Mouse (Mus musculus) 3134 (cell line): ENCODE results near the gene Slc25a47.
A peak's percentile ranks its signal among the peaks of the same experiment; 100 is the strongest.

Experiments used
- DNase-seq: peaks from one replicate; pipeline ENCODE4 v3.0.0-alpha.2; 2011; ENCODE audit warnings: low spot score; ENCODE audit not compliant: insufficient read length; ENCODE audit errors: extremely low read depth

The Slc25a47 gene

DNA sequence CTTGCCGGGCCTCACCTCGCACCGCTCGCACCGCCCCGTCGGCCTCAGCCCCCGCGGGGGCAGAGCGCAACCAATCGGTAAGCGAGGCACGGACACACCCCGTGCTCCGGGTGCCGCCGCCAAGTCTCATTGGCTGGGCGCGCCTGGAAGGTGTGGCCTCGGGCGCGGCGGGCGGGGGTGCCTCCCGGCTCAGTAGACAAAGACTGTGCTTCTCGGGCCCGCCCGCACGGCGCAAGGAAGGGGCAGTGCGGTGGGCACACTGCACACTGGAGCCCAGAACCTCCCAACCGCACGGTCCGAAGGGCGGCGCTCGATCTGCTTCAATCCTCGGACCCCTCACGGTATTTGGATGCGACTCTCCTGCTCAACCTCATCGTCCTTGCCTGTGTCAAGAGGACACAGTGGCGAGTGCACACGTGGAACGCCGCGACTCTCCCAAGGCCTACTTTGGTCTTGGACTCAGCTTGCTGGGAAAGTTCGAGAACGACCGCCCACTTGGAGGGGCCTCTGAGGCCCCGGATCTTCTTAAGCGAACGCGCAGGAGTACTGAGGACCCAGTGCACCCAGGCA lies at the start of gene Slc25a47, which contains the start of gene Slc25a29:
TSS of gene Slc25a47 (plus strand) at position 207 of the 570 bp plus-strand sequence.
TSS of gene Slc25a29 (minus strand) at position 44 of the 570 bp plus-strand sequence.
- peak; percentile 97 for DNase-seq

DNA sequence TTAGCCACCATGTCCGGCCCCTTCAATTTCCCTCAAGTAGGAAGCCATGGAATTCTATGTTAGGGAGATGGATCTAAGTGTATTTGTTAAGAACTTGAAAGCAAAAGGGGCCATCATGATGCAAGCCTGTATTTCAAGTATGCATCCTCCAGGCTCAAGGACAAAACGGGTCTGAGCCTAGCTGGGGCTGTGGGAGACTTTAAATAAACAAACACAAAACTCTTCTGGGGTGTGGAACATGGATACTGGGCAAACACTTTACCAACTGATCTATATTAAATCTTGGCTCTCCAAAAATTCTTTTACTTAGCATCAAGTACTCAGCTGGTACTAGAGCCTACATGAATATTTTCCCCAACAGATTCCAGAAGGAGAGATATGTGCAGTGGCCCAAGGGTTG lies 48.5 kb upstream of the Slc25a47 start:
- no peak for DNase-seq

DNA sequence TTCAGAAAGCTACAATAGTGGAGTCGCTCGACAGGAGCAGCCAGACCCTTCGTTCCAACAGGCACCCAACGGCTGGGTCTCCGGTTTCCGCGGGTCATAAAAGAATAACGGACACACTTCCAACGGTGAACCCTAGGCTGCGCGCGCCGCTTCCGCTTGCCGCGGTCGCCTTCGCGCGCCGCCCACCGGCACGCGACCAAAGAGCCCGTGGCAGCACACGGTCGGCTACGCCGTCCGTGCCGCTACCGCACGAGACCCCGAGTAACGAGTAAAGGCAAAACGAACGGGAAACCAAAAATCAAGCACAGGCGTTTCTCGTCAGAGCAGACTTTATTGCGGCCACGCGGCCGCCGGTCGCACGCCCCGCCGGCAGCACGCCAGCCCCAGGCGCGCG lies 43.7 kb upstream of the Slc25a47 start:
- peak; percentile 79 for DNase-seq

DNA sequence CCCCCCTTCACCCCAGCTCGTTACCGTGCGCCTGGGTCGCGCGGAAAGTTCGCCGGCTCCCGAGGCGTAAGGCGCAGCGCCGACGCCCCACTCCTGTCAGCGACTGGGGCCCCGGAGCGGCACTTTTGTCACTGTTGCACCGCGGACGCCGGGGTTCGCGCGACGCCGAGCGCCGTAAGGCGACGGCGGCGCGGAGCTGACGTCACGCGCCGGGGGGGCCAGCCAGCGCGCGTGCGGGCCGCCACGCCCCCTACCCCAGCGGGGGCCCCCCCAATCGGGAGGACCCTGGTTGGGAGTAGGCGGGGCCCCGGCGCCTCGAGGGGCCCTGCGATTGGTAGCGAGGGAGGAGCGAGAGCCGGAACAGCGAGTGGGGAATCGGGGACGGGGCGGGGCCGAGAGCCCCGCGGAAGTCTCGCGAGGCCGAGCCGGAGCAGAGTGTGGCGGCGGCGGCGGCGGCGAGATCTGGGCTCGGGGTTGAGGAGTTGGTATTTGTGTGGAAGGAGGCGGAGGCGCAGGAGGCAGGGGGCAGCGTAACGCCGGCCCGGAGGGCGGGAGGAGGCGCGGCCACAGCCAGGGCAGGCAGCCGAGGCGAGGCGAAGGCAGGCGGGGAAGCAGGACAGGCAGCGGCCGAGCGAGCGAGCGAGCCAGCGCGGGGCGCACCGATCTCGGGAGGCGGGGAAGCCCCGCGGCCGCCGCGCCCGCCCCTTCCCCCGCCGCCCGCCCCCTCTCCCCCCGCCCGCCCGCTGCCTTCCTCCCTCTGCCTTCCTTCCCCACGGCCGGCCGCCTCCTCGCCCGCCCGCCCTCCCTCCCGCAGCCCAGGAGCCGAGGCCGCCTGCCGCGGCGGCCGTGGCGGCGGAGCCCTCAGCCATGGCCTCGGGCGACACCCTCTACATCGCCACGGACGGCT lies 43.0 kb upstream of the Slc25a47 start, which contains the start of gene Yy1:
TSS of gene Yy1 (plus strand) at position 428 of the 907 bp plus-strand sequence.
- peak; percentile 97 for DNase-seq

DNA sequence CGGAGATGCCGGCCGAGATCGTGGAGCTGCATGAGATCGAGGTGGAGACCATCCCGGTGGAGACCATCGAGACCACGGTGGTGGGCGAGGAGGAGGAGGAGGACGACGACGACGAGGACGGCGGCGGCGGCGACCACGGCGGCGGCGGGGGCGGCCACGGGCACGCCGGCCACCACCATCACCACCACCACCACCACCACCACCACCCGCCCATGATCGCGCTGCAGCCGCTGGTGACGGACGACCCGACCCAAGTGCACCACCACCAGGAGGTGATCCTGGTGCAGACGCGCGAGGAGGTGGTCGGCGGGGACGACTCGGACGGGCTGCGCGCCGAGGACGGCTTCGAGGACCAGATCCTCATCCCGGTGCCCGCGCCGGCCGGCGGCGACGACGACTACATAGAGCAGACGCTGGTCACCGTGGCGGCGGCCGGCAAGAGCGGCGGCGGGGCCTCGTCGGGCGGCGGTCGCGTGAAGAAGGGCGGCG lies 42.3 kb upstream of the Slc25a47 start:
- peak; percentile 19 for DNase-seq

DNA sequence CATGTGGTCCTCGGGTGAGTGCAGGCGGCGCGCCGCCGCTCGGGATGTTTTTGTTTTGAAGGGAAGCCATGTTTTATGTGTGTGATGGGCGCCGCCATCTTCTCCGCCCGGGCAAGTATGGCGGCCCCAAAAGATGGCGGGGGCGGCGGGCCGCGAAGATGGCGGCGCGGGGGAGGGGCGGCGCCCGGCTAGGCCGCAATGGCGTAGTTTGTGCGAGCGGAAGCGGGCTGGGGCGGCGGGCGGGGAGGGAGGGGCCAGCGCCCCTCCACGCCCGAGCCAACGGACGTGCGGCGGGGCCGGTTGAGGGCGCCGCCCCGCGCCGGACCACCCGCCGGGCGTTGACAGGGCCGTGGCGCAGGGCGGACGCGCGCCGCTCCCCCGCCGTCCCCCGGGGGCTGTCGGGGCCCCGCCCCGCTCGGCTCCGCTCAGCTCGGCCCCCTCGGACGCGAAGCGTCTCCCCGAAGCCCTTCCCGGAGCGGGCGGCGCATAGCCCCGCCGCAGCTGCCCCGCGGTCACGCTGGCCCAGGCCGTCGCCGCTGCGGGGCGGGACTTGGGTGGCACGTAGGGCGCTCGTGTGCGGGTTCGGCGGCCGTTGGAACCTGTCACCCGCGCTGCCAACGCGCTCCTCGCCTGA lies 41.7 kb upstream of the Slc25a47 start:
- DNase-seq: peak; percentile 85

DNA sequence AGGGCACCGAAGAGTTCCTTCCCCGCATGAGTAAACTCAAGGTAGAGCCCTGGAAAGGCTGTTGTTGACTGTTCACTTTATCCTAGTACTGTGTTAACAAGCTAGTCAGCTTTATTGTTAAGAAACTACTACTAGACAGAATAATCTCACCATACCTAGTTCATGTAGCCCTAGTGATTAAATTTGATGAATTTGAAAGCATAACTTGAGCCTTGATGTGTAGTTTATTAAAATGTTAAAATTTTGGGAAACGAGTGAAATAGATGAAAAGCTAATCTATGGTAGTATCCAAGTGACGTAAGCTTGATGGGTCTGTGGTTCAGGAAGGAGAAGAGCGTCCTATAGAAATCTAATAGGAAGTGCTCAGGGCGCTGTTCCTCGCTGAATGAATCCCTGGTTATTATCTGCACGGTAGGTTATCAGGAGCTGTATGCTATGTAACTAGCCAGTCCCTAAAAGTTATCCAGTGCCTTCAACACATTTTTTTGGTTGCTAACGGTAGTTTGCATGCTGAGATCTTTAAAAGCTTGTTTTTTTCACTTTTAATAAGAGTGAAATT lies 40.8 kb upstream of the Slc25a47 start:
- DNase-seq: no peak

DNA sequence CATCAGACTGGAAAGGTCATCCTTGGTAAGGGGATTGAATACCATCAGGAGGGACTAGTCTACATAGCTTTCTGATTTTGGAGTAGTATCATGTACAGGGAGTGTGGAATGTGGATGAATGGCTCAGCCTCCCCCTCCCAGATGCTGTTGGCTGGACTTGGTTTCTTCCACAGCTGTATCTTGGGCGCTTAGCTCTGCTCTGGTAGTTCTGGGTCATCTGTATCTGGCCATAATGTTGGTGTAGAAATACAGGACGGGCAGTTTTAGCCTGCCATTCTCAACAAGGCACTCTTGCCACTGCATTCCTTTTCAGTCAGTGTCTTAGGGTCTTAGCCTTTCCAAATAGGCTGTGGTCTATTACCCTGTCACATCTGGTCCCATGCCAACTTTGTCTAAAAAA lies 34.2 kb upstream of the Slc25a47 start:
- DNase-seq: no peak

DNA sequence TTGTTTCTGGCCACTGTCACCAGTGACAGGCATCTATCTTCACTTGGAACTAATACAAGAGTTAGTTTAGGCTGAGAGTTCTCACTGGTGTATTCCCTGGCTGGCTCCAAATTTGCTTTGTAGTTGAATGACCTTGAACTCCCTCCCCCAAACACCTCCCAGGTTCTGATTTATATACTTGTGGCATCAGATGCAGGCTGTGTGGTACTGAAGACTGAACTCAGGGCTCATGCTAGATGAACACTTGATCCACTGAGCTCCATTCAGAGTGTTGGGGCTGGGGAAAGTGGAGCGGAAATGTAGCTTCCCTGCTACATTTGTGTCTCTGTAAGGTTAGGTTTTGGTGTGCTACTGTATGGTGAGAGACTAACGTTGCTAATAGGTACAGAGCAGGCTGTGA lies 31.5 kb upstream of the Slc25a47 start:
- DNase-seq: no peak

DNA sequence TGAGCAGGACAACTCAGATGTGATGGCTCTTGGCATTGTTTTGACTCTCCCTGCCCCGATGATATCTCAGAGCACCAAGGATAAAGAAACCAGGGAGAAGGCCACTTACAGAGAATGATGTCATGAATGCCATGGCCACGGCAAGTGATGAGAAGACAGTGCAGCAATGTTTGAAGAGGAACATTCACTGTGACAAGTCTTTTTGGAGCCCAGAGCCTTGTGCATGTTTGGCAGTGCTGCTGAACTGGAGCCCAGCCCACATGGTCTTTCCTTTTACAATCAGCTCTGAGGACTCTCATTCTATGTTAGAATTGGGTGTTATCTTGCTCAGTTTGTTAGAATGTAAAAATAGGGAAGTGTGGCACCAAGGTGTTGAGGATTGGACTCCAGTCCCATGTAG lies 27.4 kb upstream of the Slc25a47 start:
- DNase-seq: no peak

DNA sequence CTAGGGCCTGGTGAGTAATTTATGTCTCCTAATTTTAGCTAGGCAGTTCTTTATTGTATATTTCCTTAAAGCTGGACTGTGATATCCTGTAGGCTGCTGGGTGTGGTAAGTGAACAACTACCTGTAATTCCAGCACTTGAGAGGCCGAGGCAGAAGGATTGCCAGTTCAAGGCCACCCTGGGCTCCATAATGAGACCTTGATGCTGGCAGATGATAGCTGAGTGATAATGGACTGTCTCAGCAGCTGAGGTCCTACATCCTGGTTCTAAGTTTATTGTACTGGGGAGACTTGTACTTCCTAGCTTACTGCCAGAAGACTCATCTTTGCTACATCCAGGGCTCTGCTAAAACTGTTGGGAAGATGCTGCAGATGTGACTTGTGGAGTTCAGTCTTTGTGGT lies 26.1 kb upstream of the Slc25a47 start:
- DNase-seq: no peak

DNA sequence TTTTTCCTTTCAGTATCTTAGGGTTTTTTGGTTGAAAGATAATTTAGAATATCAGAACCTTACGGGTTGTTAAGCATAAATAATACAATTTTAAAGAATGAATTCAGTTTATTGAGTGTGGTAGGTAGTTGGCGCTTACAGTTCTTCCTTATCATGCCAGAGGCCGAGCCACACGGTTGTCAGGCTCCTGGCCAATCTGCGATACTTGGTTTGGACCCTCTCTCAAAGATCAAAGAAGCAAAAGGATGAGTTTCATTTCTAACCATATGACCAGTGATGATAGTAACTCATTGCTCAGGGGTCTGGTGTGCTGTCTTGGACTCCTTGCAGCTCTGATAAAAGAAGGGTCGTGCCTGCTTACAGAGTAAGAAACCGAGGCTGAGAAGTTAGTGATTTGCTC lies 25.5 kb upstream of the Slc25a47 start:
- DNase-seq: no peak

DNA sequence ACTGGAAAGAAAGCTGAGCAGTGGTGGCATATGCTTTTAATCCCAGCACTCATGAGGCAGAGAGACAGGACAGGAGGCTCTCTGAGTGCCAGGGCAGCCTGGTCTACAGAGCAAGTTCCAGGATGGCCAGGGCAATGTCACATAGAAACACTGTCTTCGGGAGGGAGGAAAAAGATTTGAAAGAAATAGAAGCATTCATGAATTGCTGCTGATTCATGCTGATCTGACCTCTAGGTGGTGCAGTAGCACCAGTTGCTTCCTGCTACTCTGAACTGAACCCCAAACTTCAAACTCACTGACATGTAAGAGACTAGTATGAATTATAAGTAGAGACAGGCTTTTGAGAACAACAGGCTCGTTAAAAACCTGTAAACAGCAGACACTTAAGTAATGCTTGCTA lies 24.7 kb upstream of the Slc25a47 start:
- no peak for DNase-seq

DNA sequence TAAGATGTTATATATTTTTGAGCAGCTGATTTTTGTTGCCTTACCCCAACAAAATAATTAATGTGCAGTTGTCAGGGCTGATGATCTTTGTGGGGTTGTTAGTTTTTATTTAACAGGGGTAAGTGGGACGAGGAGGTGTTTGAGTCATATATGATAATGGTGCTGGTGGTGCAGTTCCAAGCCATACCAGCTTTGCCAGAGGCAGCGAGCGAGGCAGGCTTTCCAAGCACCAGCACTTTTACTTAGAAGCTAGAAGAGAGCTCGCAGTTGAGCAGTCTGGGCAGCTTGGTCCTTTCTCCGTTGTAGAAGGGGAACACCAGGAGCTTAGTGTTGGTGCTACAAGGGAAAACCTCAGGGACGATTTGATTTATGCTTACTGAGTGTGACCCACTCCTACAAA lies 23.4 kb upstream of the Slc25a47 start:
- DNase-seq: no peak

DNA sequence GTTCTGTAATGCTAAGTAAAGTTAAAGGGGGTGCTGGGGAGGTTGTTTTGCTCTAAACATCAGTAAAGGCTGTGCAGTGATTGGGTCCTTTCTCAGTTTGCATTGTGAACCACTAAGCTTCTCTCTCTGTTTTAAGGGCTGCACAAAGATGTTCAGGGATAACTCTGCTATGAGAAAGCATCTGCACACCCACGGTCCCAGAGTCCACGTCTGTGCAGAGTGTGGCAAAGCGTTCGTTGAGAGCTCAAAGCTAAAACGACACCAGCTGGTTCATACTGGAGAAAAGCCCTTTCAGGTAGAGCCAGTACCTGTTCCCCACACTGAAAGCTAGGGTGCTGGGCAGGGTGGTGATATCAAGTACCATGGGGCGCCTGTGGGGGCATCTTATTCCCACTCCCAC lies 21.4 kb upstream of the Slc25a47 start:
- DNase-seq: no peak

DNA sequence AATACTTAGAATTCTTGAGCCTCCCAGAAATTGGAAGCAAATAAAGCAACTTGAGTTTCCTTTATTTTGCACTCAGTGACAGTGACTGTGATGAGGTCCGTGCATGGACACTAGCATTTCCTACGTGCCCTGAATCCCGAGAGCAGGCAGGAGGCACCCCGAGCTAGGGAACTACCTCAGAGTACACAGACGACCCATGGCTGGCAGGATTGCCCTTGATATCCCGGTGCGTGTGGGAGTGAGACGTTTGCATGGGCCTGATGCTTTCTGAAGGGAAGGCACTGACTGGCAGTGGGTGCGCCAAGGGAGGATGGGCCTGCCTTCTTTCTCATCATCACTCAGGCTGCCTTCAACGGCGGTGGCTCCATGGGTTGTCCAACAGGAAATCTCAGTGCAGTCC lies 19.3 kb upstream of the Slc25a47 start:
- DNase-seq: no peak

DNA sequence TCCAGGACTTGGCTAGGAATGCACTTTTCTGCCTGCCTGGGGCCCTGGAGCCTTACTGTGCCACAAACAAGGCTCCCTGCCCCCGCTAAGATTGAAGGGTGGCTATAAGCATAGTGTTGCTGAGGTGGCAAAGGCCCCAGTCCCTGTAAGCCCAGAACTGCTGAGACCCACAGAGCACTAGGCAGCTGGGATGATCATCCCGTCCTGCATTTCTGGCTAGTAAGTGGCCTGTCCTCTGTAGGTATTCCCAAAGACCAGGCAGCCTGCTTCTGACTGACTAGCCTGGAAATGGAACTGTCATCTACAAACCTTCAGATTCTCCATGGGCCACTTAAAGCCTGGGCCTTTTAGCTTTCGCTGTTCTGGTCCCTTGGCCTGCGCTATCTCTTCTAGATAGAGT lies 15.4 kb upstream of the Slc25a47 start:
- DNase-seq: no peak

DNA sequence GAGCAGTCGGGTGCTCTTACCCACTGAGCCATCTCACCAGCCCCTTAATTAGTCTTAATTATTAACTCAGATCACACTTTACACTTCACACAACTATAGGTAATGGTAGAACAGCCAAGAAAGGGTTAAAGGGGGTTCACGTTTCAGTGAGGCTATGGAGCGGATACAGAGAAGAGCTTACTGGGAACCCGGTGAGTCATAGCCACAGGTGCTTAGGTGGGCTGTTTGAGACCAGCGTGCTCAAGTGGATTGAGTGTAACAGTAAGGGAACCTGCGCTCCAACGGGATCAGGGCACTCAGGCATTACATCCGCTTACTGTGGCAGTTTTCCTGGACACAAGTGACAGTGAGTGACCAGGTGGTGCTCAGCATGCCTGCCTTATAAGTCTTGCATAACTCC lies 12.8 kb upstream of the Slc25a47 start:
- no peak for DNase-seq

DNA sequence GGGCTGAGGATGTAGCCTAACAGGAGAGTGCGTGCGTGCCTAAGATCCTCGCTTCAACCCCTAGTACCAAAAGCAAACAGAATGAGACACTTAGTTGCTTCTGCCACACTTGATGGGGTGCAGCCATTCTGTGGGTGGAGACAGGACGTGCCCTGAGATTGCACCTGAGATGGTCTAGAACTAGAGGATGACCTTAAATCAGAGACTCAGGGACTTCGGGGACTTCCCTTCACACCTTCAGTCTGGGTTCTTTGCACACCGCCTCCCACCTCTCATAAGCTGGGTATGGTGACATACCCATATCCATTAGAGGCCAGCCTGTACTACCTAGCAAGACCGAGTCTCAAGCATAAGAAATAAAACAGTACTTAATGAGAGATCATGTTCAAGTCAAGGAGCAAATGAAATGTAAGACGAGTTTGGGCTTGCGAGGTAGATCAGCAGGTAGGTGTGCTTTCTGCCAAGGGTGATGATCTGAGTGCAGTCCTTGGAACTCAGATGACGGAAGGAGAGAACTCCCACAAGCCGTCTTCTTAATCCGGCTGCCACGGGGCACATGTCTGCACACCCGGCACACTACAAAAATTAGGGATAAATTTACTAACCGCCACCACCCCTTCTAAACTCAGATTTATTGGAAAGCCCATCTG lies 11.5 kb upstream of the Slc25a47 start:
- DNase-seq: no peak

DNA sequence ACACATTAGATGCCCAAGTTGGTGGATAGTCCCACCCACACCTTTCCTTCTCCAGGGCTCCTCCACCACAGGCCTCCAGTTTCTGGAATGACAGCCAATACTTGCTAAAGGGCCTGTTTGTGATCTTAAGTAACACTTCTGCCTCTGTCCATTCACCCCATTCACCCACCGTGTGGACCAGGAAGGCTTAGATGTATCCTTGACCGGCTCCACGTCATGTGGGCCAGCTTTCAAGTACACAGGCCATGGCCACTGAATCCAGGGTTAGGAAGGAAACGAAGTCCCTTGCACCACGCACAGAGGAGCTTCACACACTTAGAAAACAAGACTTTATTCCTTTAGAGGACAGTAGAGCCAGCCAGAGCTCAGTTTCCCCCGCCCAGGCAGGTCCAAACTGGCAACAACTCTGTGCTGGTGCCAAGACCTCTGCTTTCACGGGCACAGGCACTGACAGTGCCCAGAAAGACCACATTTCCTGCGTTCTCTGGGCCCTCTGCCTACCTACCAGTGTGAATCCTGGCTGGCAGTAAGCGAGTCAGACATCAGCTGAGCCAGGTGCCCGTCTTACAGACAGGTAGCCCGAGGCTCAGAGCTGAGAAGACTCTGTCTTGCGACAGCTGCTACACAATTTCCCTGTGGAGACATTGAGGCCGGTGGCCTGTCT lies 10.2 kb upstream of the Slc25a47 start:
- no peak for DNase-seq
